Mouse (Mus musculus): ENCODE measurements around the gene Tubg1. TPM values are rescaled to one million over a fixed set of nuclear protein-coding genes. Genes with fewer than 3 reads are reported as not detected.

Tubg1 gene
- polyA plus RNA-seq, 1 experiment from 2014 or later: 126 TPM

DNA sequence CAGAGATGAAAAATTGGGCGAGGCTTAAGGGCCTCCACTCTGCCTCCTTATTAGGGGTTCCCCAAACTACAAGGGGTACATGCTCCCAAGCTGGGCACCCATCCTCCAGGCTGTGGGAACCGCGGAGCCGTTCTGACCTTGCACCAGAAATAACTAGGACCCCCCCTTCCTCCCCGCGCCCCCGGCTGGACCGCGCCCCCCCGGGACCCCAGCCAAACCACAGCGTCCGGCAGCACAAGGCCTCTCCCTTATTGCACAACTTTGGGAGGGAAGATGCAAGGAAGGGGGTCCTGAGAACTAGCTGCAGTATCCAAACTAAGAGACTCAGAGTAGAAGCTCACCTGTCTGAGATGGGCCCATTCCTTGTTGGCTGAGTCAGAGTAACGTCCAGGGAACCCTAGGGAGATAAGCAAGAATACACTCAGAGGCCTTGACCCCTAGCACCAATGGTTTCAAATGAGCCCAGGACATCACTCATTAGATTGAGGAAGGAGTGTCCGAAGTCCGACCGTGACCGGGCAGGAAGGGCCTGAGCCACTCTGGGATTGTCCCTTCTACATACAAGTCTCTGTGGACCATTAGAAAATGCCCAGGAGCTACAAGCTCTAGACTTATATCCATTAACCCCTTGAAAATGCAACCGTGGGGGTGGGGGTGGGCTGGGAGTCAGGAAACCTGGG lies 48.7 kb downstream of the Tubg1 start:
- ATAC-seq (replicated peaks; ENCODE audit: low FRiP score) (no peak), DNase-seq (ENCODE audit: low spot score) (no peak)
- Histone ChIP-seq H3K27ac (ENCODE audit: low read depth, low read length) (no peak overlapping the region), H3K4me2 (ENCODE audit: low read depth, low read length, severe bottlenecking) (no peak overlapping the region), H3K36me3 (ENCODE audit: control insufficient read depth, insufficient read depth, low read length) (no peaks in the 10 kb centered on the region), H3K4me1 (replicated peaks; ENCODE audit: control insufficient read depth, insufficient read depth, low read length) (peaks cover 32% of the 10 kb centered on the region), H3K27me3 (ENCODE audit: control insufficient read depth, insufficient read depth, low read length) (peaks cover 77% of the 10 kb centered on the region), H3K9me3 (ENCODE audit: control insufficient read depth, low read length) (no peaks in the 10 kb centered on the region), H3K4me3 (ENCODE audit: low read depth, low read length) (no peak overlapping the region), H3K9ac (ENCODE audit: low read length) (no peak overlapping the region)
- 61% methylated on average over 18 of the region's 18 CpGs for WGBS

DNA sequence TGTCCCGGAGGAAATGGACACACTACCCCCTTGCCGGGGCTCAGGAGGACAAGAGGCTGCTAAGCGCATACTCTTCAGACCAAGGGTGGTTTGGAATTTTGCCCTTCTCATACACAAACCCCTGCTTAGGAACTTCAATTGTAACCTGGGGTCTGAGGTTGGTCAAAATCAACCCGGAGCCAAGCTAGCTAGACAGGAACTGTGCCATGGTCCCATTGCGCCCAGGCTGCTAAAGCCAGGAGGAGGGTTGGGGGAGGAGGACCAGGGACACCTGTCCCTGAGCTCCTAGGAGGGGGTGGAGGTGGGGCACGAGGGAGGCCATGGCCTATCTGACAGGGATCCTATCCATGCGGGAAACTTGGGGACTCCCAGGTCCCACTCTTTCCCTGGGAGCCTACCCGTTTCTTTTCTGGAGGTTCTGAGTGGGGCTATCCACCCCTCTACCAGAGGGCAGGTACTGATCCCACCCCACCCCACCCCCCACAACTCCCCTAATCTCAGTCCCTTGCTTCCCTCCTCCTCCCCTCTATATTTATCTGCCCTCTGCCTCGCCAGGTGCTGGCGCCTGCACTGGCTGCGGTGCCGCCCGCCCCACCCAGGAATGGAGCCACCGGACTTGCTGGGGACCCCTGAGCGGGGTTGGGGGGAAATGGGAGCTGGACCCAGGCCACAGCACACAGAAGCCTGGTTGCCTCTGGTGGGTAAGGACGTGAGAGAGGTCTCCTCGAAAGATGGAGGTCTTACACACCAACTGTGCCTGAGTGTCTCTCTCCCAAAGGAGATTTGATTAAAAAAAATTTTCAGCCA lies 49.8 kb downstream of the Tubg1 start:
- peaks cover 32% of the 10 kb centered on the region for H3K4me1 ChIP-seq (replicated peaks; ENCODE audit: control insufficient read depth, insufficient read depth, low read length)
- WGBS: 11% methylated on average over 17 of the region's 17 CpGs

DNA sequence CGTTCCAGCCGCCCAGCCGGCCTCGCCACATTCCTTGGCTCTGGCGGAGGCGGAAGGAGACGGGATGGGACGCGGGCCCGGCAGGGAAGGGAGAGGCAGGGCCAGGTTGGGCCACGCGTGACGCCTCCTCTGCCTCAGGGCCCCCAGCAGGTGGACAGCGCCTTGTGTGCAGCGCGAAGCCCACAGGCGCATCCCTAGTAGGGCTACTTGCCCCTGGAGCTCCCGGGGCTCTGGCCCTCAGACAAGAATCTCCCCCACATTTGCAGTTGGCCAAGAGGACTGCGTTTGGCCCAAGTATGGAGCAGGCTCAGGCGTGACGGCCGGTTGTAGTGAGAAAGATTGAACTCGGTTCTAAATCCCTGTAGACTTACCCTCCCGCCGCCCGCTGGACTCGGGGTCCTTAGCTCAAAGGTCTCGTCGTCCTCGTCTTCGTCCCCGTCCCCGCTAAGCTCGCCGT lies 50.6 kb downstream of the Tubg1 start, which contains the start of gene Cntnap1:
TSS of gene Cntnap1 (plus strand) at position 170 of the 457 bp plus-strand sequence.
- Histone ChIP-seq H3K9me3 (ENCODE audit: control insufficient read depth, low read length) (no peaks in the 10 kb centered on the region), H3K4me2 (ENCODE audit: low read depth, low read length, severe bottlenecking) (peak within 1 kb of the TSS; percentile 70), H3K36me3 (ENCODE audit: control insufficient read depth, insufficient read depth, low read length) (no peaks in the 10 kb centered on the region), H3K27ac (ENCODE audit: low read depth, low read length) (no peak within 1 kb of the TSS), H3K4me3 (ENCODE audit: low read depth, low read length) (peak within 1 kb of the TSS; percentile 65), H3K27me3 (ENCODE audit: control insufficient read depth, insufficient read depth, low read length) (peaks cover 74% of the 10 kb centered on the region), H3K4me1 (replicated peaks; ENCODE audit: control insufficient read depth, insufficient read depth, low read length) (peaks cover 26% of the 10 kb centered on the region), H3K9ac (ENCODE audit: low read length) (peak within 1 kb of the TSS; percentile 64)
- DNase-seq (ENCODE audit: low spot score) (no peak), ATAC-seq (replicated peaks; ENCODE audit: low FRiP score) (no peak)
- under 1% methylated on average over 35 of the region's 35 CpGs for WGBS

More for the DNA sequence above, 49.8 kb downstream of the Tubg1 start:
- Histone ChIP-seq H3K9ac (ENCODE audit: low read length) (peak overlapping the region; percentile 21), H3K27me3 (ENCODE audit: control insufficient read depth, insufficient read depth, low read length) (peaks cover 74% of the 10 kb centered on the region), H3K4me3 (ENCODE audit: low read depth, low read length) (peak overlapping the region; percentile 65), H3K4me2 (ENCODE audit: low read depth, low read length, severe bottlenecking) (peak overlapping the region; percentile 70), H3K9me3 (ENCODE audit: control insufficient read depth, low read length) (no peaks in the 10 kb centered on the region), H3K36me3 (ENCODE audit: control insufficient read depth, insufficient read depth, low read length) (no peaks in the 10 kb centered on the region), H3K27ac (ENCODE audit: low read depth, low read length) (no peak overlapping the region)
- no peak for DNase-seq (ENCODE audit: low spot score)
- no peak for ATAC-seq (replicated peaks; ENCODE audit: low FRiP score)

DNA sequence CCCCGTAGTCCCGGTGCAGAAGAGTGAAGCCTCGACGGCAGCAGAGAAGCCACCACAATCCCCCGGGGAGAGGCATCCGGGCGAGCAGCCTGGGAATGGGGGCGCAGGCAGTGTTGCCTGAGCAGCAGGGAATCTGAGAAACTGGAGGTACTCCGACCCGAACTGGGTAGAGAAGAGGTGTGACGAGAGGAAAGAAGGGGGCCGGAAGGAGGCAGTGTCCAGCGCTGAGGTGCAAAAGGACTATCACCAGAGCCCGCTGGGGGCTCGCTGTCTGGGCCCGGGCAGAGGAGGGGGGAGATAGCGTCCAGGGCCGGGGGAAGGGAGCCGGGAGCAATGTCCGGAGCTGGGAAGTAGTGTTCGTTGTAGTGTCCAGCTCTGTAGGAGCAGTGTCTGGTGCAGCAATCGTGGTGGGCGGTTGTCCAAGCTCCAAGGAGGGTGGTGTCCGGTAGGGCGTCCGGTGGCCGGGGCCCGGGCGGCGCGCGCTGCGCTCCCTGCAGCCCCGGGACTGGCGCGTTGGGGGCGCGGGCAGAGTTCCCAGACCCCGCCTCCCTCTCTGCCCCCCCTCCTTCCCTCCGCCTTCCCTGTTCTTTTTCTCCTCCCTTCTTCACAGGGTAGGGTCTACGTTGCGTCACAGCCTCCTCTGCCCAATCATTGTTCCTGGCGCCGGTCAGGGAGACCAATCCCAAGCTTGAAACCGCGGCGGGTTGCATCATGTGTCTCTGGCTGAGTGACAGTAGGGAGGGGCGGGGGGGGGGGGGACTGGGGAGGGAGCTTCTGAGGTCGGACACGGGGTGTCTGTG lies 51.3 kb downstream of the Tubg1 start, which contains the start of gene Plekhh3:
TSS of gene Plekhh3 (minus strand) at position 541 of the 800 bp plus-strand sequence.
- Histone ChIP-seq H3K27ac (ENCODE audit: low read depth, low read length) (peak within 1 kb of the TSS; percentile 59; the same call in 1 of the 2 replicates), H3K4me1 (replicated peaks; ENCODE audit: control insufficient read depth, insufficient read depth, low read length) (peaks cover 26% of the 10 kb centered on the region), H3K36me3 (ENCODE audit: control insufficient read depth, insufficient read depth, low read length) (no peaks in the 10 kb centered on the region), H3K9ac (ENCODE audit: low read length) (peak within 1 kb of the TSS; percentile 64), H3K27me3 (ENCODE audit: control insufficient read depth, insufficient read depth, low read length) (peaks cover 71% of the 10 kb centered on the region), H3K9me3 (ENCODE audit: control insufficient read depth, low read length) (no peaks in the 10 kb centered on the region), H3K4me3 (ENCODE audit: low read depth, low read length) (peak within 1 kb of the TSS; percentile 65), H3K4me2 (ENCODE audit: low read depth, low read length, severe bottlenecking) (peak within 1 kb of the TSS; percentile 82)
- DNase-seq (ENCODE audit: low spot score): peak; percentile 98
- peak; percentile 94 for ATAC-seq (replicated peaks; ENCODE audit: low FRiP score)
- under 1% methylated on average over 50 of the region's 50 CpGs for WGBS

DNA sequence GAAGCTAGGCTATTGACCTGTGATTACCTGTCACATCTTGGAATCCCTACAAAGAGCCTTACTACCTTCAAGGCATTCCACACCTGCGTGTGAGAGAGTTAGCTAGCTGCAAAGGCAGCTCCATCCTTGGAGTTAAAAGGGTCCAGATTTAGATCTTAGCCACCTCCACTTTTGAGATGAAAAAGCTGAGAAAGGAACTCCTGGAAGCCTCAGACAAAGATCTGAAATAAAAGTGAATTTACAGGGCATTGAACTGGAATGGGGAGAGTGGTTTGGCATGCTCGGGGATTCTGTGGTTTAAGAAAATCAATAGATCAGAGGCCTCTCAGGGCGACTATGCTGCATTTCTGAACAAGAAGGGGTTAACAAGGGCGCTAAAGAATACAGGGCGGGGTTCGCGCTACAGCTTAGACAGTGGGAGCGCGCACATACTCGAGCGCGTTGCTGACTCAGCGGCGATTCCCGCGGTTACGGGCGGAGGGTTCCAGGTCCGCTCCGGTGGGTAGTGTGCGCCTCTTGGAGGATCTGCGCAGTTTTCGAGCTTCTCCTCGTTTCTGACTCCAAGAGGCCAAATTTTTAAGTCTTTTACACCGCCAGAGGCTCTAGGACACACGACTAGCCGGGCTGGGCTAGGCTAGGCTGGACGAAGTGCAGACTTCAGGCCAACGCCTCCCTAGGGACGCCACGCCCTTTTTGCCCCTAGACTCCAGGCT lies 52.1 kb downstream of the Tubg1 start:
- Histone ChIP-seq H3K27me3 (ENCODE audit: control insufficient read depth, insufficient read depth, low read length) (peaks cover 71% of the 10 kb centered on the region), H3K36me3 (ENCODE audit: control insufficient read depth, insufficient read depth, low read length) (no peaks in the 10 kb centered on the region), H3K4me2 (ENCODE audit: low read depth, low read length, severe bottlenecking) (peak overlapping the region; percentile 82), H3K27ac (ENCODE audit: low read depth, low read length) (peak overlapping the region; percentile 59; the same call in 1 of the 2 replicates), H3K9me3 (ENCODE audit: control insufficient read depth, low read length) (no peaks in the 10 kb centered on the region), H3K9ac (ENCODE audit: low read length) (peak overlapping the region; percentile 56), H3K4me1 (replicated peaks; ENCODE audit: control insufficient read depth, insufficient read depth, low read length) (peaks cover 28% of the 10 kb centered on the region), H3K4me3 (ENCODE audit: low read depth, low read length) (peak overlapping the region; percentile 65)
- peak; percentile 86 for DNase-seq (ENCODE audit: low spot score)
- ATAC-seq (replicated peaks; ENCODE audit: low FRiP score): peak; percentile 60
- 0% methylated on average over 31 of the region's 31 CpGs for WGBS

DNA sequence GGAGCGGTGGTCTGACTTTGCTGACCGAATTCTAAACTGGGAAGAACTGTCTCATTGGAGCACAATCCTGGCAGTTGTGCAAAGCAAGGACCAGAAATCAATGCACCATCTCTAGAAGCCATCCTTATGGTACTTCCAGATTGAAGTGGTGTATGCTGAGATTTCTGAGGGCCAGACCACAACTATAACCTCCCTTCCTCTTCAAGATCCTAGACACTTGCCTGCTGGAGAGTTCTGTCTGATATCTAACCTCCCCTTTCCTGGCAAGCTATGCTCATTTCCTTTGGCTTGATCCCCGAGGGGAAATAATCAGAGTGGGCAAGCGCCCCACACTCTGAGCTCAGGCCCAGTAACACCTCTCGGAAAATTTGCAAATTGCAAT lies 52.7 kb downstream of the Tubg1 start:
- H3K4me1 ChIP-seq (replicated peaks; ENCODE audit: control insufficient read depth, insufficient read depth, low read length): peaks cover 30% of the 10 kb centered on the region
- no peak overlapping the region for H3K27ac ChIP-seq (ENCODE audit: low read depth, low read length)
- no peaks in the 10 kb centered on the region for H3K9me3 ChIP-seq (ENCODE audit: control insufficient read depth, low read length)
- WGBS: 12% methylated on average over 5 of the region's 5 CpGs
- H3K27me3 ChIP-seq (ENCODE audit: control insufficient read depth, insufficient read depth, low read length): peaks cover 71% of the 10 kb centered on the region
- ATAC-seq (replicated peaks; ENCODE audit: low FRiP score): no peak
- no peaks in the 10 kb centered on the region for H3K36me3 ChIP-seq (ENCODE audit: control insufficient read depth, insufficient read depth, low read length)
- peak overlapping the region; percentile 82 for H3K4me2 ChIP-seq (ENCODE audit: low read depth, low read length, severe bottlenecking)
- peak overlapping the region; percentile 65 for H3K4me3 ChIP-seq (ENCODE audit: low read depth, low read length)
- DNase-seq (ENCODE audit: low spot score): no peak
- peak overlapping the region; percentile 56 for H3K9ac ChIP-seq (ENCODE audit: low read length)

DNA sequence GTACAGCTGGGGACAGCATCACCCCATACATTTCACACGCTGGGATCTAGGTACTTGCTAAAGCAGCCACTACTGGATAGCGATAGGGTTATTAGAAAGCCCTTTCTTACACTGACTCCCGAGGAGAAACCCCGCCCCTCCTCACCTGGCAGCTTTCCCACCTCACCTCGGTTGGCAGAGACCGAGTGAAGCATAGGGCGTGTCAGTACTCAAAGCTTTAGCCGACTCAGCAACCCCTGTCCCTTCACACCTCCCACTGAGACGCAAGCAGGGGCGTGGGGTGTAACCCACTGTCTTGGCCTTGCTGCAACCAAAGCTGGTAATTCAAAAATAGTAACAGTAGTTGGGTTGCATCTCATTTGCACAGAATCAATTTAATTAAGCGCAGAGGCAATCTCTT lies 53.4 kb downstream of the Tubg1 start:
- Histone ChIP-seq H3K9me3 (ENCODE audit: control insufficient read depth, low read length) (no peaks in the 10 kb centered on the region), H3K36me3 (ENCODE audit: control insufficient read depth, insufficient read depth, low read length) (no peaks in the 10 kb centered on the region), H3K9ac (ENCODE audit: low read length) (no peak overlapping the region), H3K27me3 (ENCODE audit: control insufficient read depth, insufficient read depth, low read length) (peaks cover 71% of the 10 kb centered on the region), H3K4me1 (replicated peaks; ENCODE audit: control insufficient read depth, insufficient read depth, low read length) (peaks cover 30% of the 10 kb centered on the region), H3K4me2 (ENCODE audit: low read depth, low read length, severe bottlenecking) (peak overlapping the region; percentile 64; the same call in 1 of the 2 replicates), H3K27ac (ENCODE audit: low read depth, low read length) (no peak overlapping the region), H3K4me3 (ENCODE audit: low read depth, low read length) (no peak overlapping the region; the same call in 1 of the 2 replicates)
- WGBS: 7% methylated on average over 11 of the region's 11 CpGs
- DNase-seq (ENCODE audit: low spot score) (no peak), ATAC-seq (replicated peaks; ENCODE audit: low FRiP score) (no peak)
